Mouse (Mus musculus): Measurements from ENCODE around the gene Abhd16a.
"Not testable (repeated sequence)": the region's sequence is repeated elsewhere in the genome, so short reads cannot be mapped to it uniquely, and the experiment has no call there.

Gene Abhd16a

DNA sequence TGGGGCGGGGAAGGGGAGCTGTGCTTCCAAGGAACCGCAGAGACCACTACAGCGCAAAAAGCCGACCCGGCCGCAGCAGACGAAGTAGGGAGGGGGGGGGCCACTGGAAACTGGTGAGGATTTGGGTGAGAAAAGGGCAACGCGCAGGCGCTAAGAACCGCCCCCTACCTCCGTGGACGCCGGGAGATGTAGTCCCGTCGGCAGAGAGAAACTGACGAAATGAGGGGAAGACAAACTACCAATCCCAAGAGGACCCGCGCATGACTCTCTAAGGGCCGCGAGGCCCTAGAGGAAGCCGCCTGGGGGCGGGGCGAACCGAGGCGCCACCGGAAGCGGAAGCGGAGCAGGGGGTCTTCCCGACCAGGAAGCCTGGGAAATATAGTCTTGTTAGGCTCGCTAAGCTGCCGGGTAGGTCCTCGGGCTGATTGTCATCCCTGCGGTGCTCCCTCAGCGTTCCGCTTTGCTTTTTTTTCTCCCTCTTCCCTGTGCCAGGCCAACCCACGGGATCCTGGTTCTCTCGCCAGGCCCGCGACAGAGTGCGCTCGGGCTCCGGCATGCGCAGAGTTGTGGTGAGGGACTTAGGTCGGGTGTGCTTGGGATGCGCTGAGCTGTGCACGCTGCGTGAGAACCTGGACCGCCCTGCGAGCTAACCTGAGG, 32.2 kb downstream of the Abhd16a start, which contains the start of gene Gpank1:
Gene Gpank1, plus strand, starts transcription at position 313 of the 657 bp plus-strand sequence.
- peak; percentile 99 for DNase-seq (ENCODE audit: low read depth)

DNA sequence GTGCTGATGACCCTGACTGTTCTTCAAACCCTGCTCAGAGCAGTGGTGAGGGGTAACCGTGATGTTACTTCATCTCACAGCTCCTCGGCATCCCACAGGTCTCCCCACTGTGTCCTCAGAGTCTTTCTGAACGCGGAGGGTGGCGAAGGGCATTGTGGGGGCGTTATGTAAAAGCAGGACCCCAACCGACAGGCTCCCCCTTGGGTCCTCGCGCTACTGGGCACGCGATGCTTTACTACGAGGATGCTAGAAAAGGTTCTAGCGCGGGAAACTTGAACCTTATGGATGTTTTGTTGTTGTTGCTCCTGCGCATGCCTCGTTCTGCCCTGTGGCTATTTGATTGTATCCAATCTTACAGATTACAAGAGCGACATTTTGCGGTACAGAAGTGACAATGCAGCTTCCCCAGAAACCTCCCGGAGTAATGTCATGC, 32.8 kb downstream of the Abhd16a start, which contains the start of gene Csnk2b:
Gene Csnk2b, minus strand, starts transcription at position 183 of the 433 bp plus-strand sequence.
- peak; percentile 82 for DNase-seq (ENCODE audit: low read depth)

- not testable (repeated sequence) for DNase-seq (ENCODE audit: low read depth)
These were observed 34.2 kb downstream of the Abhd16a start for GRCm38 (mm10) chr17:35123287-35123686.

DNA sequence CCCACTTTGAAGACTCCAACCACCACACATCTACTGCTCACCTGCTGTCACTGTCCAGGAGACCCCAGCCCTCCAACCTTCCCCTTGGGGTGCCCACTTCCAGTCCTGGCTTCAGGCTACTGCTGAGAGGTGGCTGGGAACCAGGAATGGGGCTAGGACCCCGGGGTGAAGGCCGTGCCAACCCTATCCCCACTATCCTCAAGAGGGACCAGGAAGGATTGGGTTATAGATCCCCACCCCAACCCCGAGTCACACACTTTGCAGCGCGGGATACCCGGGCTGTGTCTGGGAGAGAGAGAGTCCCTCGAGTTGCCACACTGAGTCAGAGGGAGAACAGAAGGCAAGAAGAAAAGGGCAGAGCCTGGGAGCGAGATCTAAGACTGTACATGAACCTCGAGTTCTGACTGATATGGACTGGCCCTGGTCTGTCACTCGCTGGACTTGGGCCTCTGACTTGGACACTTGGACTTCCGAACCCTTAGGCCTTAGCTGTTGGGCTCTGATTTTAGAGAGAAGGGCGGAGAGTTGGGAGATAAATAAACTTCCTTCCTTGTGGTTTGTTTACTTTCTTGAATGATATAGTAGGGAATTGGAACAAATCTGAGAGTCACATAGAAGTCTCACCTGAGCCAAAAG, 35.3 kb downstream of the Abhd16a start:
- not testable (repeated sequence) for DNase-seq (ENCODE audit: low read depth)

GRCm38 (mm10) chr17:35125081-35125480, 36.0 kb downstream of the Abhd16a start:
- DNase-seq (ENCODE audit: low read depth): peak; percentile 53

DNA sequence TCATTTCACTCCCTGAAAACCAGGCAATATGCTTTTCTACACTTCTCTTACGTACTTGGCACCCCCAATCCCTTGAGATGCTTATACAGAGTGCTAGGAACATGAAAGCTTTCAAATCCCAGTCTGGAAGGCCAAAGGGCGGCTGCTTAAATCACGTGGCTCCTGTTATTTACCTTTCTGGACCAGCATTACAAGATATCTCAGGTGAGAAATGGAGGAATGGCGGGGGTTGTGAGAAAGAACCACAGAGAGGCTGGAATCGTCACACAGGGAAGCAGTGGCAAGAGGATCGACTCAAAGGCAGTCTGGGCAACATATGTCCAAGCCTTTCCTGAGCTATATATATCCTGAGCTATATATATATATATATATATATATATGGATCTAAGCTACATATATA, 36.5 kb downstream of the Abhd16a start:
- DNase-seq (ENCODE audit: low read depth): no peak

GRCm38 (mm10) chr17:35126206-35126611, 37.1 kb downstream of the Abhd16a start, which contains the start of gene D17H6S53E:
Gene D17H6S53E, plus strand, starts transcription at chr17:35126373.
- peak; percentile 66 for DNase-seq (ENCODE audit: low read depth)

GRCm38 (mm10) chr17:35127017-35127416, 38.0 kb downstream of the Abhd16a start:
- DNase-seq (ENCODE audit: low read depth): peak; percentile 63

- DNase-seq (ENCODE audit: low read depth): no peak
These were observed 39.9 kb downstream of the Abhd16a start for GRCm38 (mm10) chr17:35128996-35129395.

DNA sequence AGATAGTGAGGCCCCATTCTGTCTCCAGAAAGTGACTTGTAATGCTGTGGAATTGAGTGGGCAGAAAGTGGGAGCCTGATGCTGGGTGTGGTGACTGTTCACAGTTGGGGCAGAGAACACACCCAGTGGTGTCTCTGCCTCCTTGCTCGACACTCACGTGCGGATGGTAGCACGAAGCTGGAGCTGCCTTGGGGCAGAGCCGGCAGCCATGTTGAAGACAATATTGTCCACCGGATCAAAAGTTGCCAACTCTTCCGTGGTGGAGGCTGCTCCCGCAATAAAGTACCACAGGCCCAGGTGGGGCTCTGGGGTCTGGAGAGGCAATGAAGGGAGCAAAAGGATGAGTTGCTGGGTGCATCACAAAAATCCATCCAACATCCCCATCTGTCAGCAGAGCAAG, 42.0 kb downstream of the Abhd16a start:
- no peak for DNase-seq (ENCODE audit: low read depth)

DNA sequence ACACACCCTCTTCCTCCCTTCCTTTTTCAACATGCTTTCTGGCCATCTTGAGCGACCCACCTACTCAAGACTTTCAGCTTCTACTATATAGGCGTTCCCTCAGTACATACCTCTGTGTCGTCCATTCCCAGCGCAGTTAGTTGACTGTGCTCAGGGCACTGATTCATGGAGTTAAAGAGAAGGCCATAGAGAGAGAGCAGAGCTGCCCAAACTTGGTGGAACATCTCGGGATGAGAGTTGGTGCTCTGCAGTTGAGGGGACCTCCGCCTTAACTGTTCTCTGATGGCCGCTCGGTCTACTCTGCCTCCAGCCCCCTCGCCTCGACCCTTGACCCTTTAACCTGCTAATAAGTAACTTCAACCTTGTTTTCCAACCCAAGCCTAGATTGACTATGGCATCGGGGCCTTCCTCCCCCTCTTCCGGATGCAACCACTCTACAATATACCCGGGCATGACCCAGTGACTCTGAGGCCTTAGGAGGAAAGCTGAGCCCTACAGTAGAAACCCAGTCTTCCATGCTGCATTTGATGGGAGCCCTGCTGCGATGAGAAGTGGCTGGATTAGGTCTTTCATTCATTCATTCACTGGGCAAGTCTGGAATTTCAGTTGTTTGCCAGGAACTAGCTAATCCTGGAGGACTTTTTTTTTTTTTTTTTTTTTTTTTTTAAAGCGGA, 42.6 kb downstream of the Abhd16a start, which contains the start of gene Apom:
Gene Apom, minus strand, starts transcription at position 551 of the 674 bp plus-strand sequence.
- DNase-seq (ENCODE audit: low read depth): no peak

DNA sequence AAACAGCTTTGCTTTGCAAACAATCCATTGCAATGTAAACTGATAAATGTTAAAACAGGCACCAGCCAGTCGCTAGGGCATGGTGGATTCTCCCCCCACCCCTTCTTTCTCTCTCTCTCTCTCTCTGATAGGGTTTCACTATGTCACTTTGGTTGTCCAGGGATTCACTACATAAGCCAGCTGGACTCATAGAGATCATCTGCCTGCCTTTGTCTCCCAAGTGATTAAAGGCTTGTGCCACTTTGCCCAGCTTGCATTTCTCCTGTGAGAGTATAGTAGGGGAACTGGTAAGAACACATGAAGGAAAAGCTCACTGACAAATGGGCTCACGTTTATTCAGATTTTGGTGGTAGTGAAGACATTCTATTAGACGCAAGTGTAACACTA, 43.1 kb downstream of the Abhd16a start:
- DNase-seq (ENCODE audit: low read depth): no peak

GRCm38 (mm10) chr17:35133517-35133916, 44.5 kb downstream of the Abhd16a start:
- DNase-seq (ENCODE audit: low read depth): no peak

DNA sequence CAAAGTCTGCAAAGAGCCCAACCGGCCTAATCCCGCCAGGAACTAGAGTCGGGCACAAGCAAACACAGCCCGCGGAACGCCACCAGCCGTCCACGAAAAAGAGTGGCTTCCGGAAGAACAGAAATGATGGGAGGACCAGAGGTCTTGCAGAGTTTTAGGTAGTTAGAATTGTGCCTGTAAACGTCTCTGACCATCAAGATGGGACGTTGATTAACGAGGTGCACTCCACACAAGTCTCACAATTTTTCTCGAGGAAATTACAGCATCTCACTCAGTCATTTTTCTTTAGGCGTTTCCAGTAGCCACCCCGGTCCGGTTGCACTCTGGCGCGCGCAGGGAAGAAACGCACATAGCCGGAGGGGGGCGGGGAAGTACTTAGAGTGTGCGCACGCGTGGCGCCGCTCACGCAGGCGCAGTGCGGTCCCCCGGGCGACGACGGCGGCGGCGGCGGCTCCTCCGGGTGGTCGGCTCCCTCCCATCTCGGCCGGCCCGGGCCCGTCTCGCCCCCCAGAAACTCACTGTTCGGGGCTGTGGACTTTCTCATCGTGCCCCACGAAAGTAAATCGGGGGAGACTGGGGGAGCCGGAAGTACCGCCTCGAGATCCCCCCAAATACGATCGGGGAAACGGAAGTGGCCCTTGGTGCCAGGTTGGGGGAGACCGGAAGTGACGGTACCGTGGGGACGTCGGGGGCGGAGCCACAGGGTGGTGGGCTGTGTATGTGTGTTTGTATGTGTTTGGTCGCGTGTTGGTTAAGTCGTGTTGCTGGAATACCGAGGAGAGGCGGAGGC, 45.9 kb downstream of the Abhd16a start, which contains the start of gene Bag6:
Gene Bag6, plus strand, starts transcription at position 378 of the 790 bp plus-strand sequence.
- peak; percentile 98 for DNase-seq (ENCODE audit: low read depth)

DNA sequence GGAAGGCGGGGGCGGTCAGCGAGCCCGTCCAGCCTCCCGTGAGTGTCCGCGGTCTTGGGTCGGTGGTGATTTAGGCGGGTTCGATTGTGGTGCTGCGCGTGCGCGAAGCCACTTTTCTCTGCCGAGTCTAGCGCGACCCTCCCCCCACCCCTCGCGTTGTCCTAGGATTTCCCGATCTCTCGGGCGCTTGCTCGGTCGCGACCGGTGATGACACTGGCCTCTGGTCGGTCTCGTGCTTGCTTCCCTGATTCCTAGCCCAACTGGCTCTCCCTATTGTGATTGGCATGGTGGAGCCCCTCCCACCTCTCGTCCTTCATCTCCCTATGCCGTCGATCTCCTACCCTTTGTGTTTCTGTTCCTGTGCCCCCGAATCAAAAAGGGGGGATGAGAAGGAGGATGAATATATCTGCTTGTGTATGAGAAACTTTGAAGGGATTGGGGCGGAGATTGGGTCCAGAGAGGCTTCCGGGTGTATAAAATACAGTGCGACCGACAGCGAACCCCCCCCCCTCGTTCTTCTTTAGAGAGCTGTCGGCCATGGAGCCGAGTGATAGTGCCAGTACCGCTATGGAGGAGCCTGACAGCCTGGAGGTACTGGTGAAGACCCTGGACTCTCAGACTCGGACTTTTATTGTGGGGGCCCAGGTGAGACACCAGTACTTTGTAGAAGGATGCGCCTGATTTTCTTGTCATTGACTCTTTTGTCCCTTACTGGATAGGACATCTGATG, 46.7 kb downstream of the Abhd16a start:
- DNase-seq (ENCODE audit: low read depth): no peak

- DNase-seq (ENCODE audit: low read depth): no peak
These were observed 50.2 kb downstream of the Abhd16a start for GRCm38 (mm10) chr17:35139269-35139668.

DNA sequence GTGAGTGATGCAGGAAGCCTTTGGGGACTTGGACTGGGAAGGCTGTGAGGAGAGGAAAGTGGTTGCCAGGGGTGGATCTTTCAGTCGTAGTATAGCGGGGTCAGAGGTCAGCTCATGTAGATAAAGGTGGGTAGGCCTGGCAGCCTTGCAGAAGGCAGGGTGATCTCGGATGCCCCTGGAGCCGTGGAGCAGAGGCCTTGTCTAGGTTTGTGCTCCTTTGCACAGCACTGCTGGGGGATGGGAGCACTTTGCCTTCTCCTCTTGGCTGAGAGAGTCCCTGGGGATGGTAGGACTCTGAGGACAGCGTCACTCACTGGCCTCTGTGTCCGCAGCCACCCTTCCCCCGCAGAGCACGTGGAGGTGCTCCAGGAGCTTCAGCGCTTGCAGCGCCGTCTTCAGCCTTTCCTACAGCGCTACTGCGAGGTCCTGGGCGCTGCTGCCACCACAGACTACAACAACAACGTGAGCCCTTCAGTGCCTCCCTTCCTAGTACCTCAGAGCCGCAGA, 51.5 kb downstream of the Abhd16a start:
- DNase-seq (ENCODE audit: low read depth): no peak

DNA sequence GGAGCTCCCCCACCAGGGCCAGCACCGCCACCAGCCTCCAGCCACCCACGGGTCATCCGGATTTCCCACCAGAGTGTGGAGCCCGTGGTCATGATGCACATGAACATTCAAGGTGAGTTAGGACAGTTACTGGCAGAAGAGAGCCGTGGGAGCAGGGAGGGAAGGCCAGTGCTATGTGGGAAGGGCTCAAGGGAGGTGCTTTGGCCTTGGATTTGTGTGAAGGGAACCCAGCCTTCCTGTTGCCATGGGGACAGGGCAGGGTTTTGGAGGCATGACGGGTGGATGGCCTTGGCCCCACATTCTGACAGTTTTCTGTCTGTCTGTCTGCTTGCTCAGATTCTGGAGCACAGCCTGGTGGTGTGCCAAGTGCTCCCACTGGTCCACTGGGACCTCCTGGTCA, 52.9 kb downstream of the Abhd16a start:
- DNase-seq (ENCODE audit: low read depth): no peak

GRCm38 (mm10) chr17:35146139-35146538, 57.1 kb downstream of the Abhd16a start:
- no peak for DNase-seq (ENCODE audit: low read depth)

DNA sequence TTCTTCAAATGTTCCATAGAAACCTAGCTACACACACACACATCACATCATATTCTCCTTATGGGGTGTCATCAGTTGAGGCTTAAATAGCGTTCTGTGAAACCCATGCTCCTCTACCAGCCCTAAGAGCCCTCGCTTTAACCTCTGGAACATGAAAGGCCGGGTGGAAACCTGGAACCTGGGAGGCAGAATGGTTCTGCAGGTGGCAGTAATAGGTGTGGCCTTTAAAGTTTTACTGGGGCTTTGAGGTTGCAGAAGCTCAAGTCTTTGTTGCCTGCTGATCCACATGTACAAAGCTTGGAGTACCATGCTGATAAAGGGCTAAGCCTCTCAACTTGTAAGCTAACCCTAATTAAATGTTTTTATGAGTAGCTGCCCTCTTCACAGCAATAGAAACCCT, 58.3 kb downstream of the Abhd16a start:
- DNase-seq (ENCODE audit: low read depth): peak; percentile 32

Measured in 416B (cell line).